Mouse (Mus musculus): Measurements from ENCODE around the gene Soat1. TPM values are rescaled to one million over a fixed set of nuclear protein-coding genes. Genes with fewer than 3 reads are reported as not detected.

Soat1 gene
- polyA plus RNA-seq, 1 experiment from 2014 or later: 27.7 TPM

- H3K27me3 ChIP-seq: no peaks in the 10 kb centered on the region
- no peaks in the 10 kb centered on the region for H3K36me3 ChIP-seq
- H3K9ac ChIP-seq: no peak overlapping the region
- WGBS: 86% methylated on average over 7 of the region's 7 CpGs
- no peak for ATAC-seq (replicated peaks; ENCODE audit: insufficient number of reproducible peaks, insufficient read depth, low FRiP score, low read depth)
- no peak overlapping the region for H3K4me2 ChIP-seq
- no peak overlapping the region for H3K4me3 ChIP-seq
- no peak overlapping the region for H3K27ac ChIP-seq
- no peaks in the 10 kb centered on the region for H3K9me3 ChIP-seq (replicated peaks)
- H3K4me1 ChIP-seq (replicated peaks): no peaks in the 10 kb centered on the region
Measured at GRCm38 (mm10) chr1:156487498-156487897, 13.4 kb upstream of the Soat1 start.

DNA sequence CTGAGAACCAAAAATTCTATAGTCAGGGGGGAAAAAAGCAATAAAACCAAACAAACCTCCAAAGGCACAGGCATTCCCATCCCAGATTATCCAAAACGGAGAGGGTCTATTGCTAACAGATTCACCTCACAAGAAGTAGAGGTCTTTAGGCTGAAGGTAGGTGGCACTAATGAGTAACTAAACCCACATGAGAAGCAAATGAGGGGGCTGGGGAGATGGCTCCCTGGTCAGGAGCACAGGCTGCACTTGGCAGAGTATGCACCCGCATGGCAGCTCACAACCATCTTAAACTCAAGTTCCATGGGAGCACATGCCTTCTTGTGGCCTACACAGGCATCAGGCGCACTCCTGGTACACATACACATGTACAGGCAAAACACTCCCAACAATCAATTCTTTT lies 7.7 kb upstream of the Soat1 start:
- Histone ChIP-seq H3K9me3 (replicated peaks) (no peaks in the 10 kb centered on the region), H3K27ac (no peak overlapping the region), H3K4me1 (replicated peaks) (no peaks in the 10 kb centered on the region), H3K36me3 (no peaks in the 10 kb centered on the region), H3K27me3 (no peaks in the 10 kb centered on the region), H3K4me3 (no peak overlapping the region), H3K4me2 (no peak overlapping the region), H3K9ac (no peak overlapping the region)
- no peak for ATAC-seq (replicated peaks; ENCODE audit: insufficient number of reproducible peaks, insufficient read depth, low FRiP score, low read depth)
- 88% methylated on average over 3 of the region's 3 CpGs for WGBS

- no peak overlapping the region for H3K27ac ChIP-seq
- H3K4me2 ChIP-seq: no peak overlapping the region
- H3K9ac ChIP-seq: no peak overlapping the region
- H3K36me3 ChIP-seq: no peaks in the 10 kb centered on the region
- no peak for ATAC-seq (replicated peaks; ENCODE audit: insufficient number of reproducible peaks, insufficient read depth, low FRiP score, low read depth)
- no peaks in the 10 kb centered on the region for H3K9me3 ChIP-seq (replicated peaks)
- no peak overlapping the region for H3K4me3 ChIP-seq
- peaks cover 8% of the 10 kb centered on the region for H3K4me1 ChIP-seq (replicated peaks)
- H3K27me3 ChIP-seq: no peaks in the 10 kb centered on the region
- WGBS: 60% methylated on average over 7 of the region's 7 CpGs
Measured at GRCm38 (mm10) chr1:156476535-156476934, 2.4 kb upstream of the Soat1 start.

- Histone ChIP-seq H3K27me3 (no peaks in the 10 kb centered on the region), H3K4me1 (replicated peaks) (peaks cover 8% of the 10 kb centered on the region), H3K9me3 (replicated peaks) (no peaks in the 10 kb centered on the region), H3K27ac (no peak overlapping the region), H3K4me3 (no peak overlapping the region), H3K4me2 (no peak overlapping the region), H3K9ac (no peak overlapping the region), H3K36me3 (no peaks in the 10 kb centered on the region)
- no peak for ATAC-seq (replicated peaks; ENCODE audit: insufficient number of reproducible peaks, insufficient read depth, low FRiP score, low read depth)
- 51% methylated on average over 2 of the region's 2 CpGs for WGBS
Measured at GRCm38 (mm10) chr1:156476016-156476415, 1.9 kb upstream of the Soat1 start.

GRCm38 (mm10) chr1:156474854-156475253 lies 723 bp upstream of the Soat1 start:
- no peak for ATAC-seq (replicated peaks; ENCODE audit: insufficient number of reproducible peaks, insufficient read depth, low FRiP score, low read depth)
- Histone ChIP-seq H3K4me1 (replicated peaks) (peaks cover 14% of the 10 kb centered on the region), H3K4me3 (no peak overlapping the region), H3K36me3 (no peaks in the 10 kb centered on the region), H3K4me2 (no peak overlapping the region), H3K27ac (no peak overlapping the region), H3K9me3 (replicated peaks) (no peaks in the 10 kb centered on the region), H3K27me3 (no peaks in the 10 kb centered on the region), H3K9ac (no peak overlapping the region)
- 59% methylated on average over 3 of the region's 3 CpGs for WGBS

GRCm38 (mm10) chr1:156473003-156473402 lies 1.1 kb downstream of the Soat1 start:
- Histone ChIP-seq H3K4me1 (replicated peaks) (peaks cover 23% of the 10 kb centered on the region), H3K9me3 (replicated peaks) (no peaks in the 10 kb centered on the region), H3K27me3 (no peaks in the 10 kb centered on the region), H3K36me3 (no peaks in the 10 kb centered on the region), H3K9ac (peak overlapping the region; percentile 19; the same call in 1 of the 2 replicates), H3K4me3 (peak overlapping the region; percentile 79), H3K27ac (peak overlapping the region; percentile 72), H3K4me2 (peak overlapping the region; percentile 84)
- ATAC-seq (replicated peaks; ENCODE audit: insufficient number of reproducible peaks, insufficient read depth, low FRiP score, low read depth): peak; percentile 58
- 6% methylated on average over 11 of the region's 11 CpGs for WGBS

DNA sequence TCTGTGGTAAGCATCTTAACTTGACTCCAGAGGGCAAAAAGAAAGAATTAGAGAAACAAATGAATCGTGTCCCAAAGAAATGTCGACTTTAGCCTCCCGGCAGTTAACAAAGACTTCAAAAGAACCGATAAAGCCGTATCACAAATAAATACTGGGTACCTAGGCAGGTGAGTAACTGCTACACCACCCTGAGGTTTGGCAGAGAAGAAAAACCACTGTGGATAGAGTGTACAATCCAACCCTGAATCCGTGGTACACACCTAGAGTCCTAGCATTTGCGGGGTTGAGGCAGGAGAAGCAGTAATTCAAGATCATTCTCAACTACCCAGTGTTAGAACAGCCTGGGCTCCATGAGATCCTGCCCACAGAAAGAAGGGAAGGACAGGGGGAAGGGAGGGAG lies 2.2 kb downstream of the Soat1 start:
- peak overlapping the region; percentile 84 for H3K4me2 ChIP-seq
- H3K27ac ChIP-seq: peak overlapping the region; percentile 72; the same call in 1 of the 2 replicates
- no peaks in the 10 kb centered on the region for H3K9me3 ChIP-seq (replicated peaks)
- H3K4me3 ChIP-seq: peak overlapping the region; percentile 79
- no peak for ATAC-seq (replicated peaks; ENCODE audit: insufficient number of reproducible peaks, insufficient read depth, low FRiP score, low read depth)
- H3K36me3 ChIP-seq: no peaks in the 10 kb centered on the region
- 77% methylated on average over 7 of the region's 7 CpGs for WGBS
- H3K4me1 ChIP-seq (replicated peaks): peaks cover 27% of the 10 kb centered on the region
- H3K27me3 ChIP-seq: no peaks in the 10 kb centered on the region
- no peak overlapping the region for H3K9ac ChIP-seq

DNA sequence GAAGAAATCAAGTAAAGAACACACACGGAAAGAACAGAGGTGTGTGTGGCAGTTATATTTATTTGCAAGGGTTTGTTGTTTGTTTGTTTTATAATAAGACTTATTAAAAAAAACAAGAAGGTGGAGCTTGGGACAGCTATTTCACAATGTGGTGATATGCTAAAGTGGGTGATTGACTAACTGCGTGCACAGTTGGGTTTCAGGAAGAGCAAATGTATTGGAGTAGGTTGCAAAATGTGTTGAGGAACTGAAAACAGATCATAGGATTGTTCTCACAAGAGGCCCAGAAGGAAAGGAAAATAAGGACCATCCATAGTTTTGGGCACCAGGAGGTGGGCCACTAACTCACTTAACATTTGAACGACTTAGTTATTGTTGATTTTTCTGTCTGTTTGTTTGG lies 3.1 kb downstream of the Soat1 start:
- Histone ChIP-seq H3K27me3 (no peaks in the 10 kb centered on the region), H3K9ac (no peak overlapping the region), H3K4me3 (no peak overlapping the region), H3K4me2 (no peak overlapping the region), H3K27ac (no peak overlapping the region), H3K9me3 (replicated peaks) (no peaks in the 10 kb centered on the region), H3K36me3 (peaks cover 7% of the 10 kb centered on the region), H3K4me1 (replicated peaks) (peaks cover 27% of the 10 kb centered on the region)
- ATAC-seq (replicated peaks; ENCODE audit: insufficient number of reproducible peaks, insufficient read depth, low FRiP score, low read depth): no peak
- WGBS: 76% methylated on average over 3 of the region's 3 CpGs

- Histone ChIP-seq H3K36me3 (peaks cover 11% of the 10 kb centered on the region), H3K4me2 (no peak overlapping the region), H3K4me1 (replicated peaks) (peaks cover 27% of the 10 kb centered on the region), H3K27me3 (no peaks in the 10 kb centered on the region), H3K4me3 (no peak overlapping the region), H3K9me3 (replicated peaks) (no peaks in the 10 kb centered on the region), H3K9ac (no peak overlapping the region), H3K27ac (no peak overlapping the region)
- 48% methylated on average over 7 of the region's 7 CpGs for WGBS
- ATAC-seq (replicated peaks; ENCODE audit: insufficient number of reproducible peaks, insufficient read depth, low FRiP score, low read depth): no peak
Measured at GRCm38 (mm10) chr1:156470557-156470956, 3.6 kb downstream of the Soat1 start.

- Histone ChIP-seq H3K4me3 (no peak overlapping the region), H3K9me3 (replicated peaks) (no peaks in the 10 kb centered on the region), H3K9ac (no peak overlapping the region), H3K4me1 (replicated peaks) (peaks cover 27% of the 10 kb centered on the region), H3K4me2 (no peak overlapping the region), H3K27ac (no peak overlapping the region), H3K36me3 (peaks cover 13% of the 10 kb centered on the region), H3K27me3 (no peaks in the 10 kb centered on the region)
- ATAC-seq (replicated peaks; ENCODE audit: insufficient number of reproducible peaks, insufficient read depth, low FRiP score, low read depth): no peak
- 65% methylated on average over 3 of the region's 3 CpGs for WGBS
Measured at GRCm38 (mm10) chr1:156468576-156468975, 5.6 kb downstream of the Soat1 start.

GRCm38 (mm10) chr1:156467655-156468255 lies 6.4 kb downstream of the Soat1 start:
- H3K9ac ChIP-seq: no peak overlapping the region
- no peak for ATAC-seq (replicated peaks; ENCODE audit: insufficient number of reproducible peaks, insufficient read depth, low FRiP score, low read depth)

DNA sequence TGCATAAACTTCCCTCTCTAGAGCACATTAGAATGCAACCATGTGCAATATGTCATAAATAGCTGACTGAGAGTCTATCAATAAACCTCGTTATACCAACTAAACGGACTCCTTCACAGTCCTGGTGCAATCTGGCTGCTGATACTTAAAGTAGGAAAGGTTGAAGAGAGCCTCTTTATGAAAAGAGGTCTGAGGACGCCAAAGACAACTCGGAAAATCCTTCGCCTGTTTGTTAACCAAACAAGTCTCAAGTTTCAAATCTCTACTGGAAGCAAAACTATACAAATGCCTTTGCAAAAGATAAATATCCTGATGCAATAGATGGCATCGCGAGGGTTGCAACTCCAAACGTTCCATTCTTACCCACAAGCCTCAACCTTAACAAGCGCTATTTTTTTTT lies 9.2 kb downstream of the Soat1 start:
- WGBS: 83% methylated on average over 9 of the region's 9 CpGs

More at GRCm38 (mm10) chr1:156467655-156468255, 6.4 kb downstream of the Soat1 start:
- H3K4me3 ChIP-seq: no peak overlapping the region
- H3K27me3 ChIP-seq: no peaks in the 10 kb centered on the region
- no peaks in the 10 kb centered on the region for H3K9me3 ChIP-seq (replicated peaks)
- no peak overlapping the region for H3K4me2 ChIP-seq
- 80% methylated on average over 12 of the region's 12 CpGs for WGBS
- no peak overlapping the region for H3K27ac ChIP-seq
- peaks cover 13% of the 10 kb centered on the region for H3K36me3 ChIP-seq
- H3K4me1 ChIP-seq (replicated peaks): peaks cover 22% of the 10 kb centered on the region

More for the DNA sequence above, 9.2 kb downstream of the Soat1 start:
- H3K4me2 ChIP-seq: no peak overlapping the region
- H3K4me1 ChIP-seq (replicated peaks): peaks cover 18% of the 10 kb centered on the region
- ATAC-seq (replicated peaks; ENCODE audit: insufficient number of reproducible peaks, insufficient read depth, low FRiP score, low read depth): no peak
- no peak overlapping the region for H3K27ac ChIP-seq
- H3K4me3 ChIP-seq: no peak overlapping the region
- H3K9ac ChIP-seq: no peak overlapping the region
- H3K27me3 ChIP-seq: no peaks in the 10 kb centered on the region
- H3K36me3 ChIP-seq: peaks cover 13% of the 10 kb centered on the region
- H3K9me3 ChIP-seq (replicated peaks): no peaks in the 10 kb centered on the region

All from heart, embryonic 15.5 days (tissue).